30 mouse cellular contexts compared by ENCODE assay signal in the genomic region with DNA sequence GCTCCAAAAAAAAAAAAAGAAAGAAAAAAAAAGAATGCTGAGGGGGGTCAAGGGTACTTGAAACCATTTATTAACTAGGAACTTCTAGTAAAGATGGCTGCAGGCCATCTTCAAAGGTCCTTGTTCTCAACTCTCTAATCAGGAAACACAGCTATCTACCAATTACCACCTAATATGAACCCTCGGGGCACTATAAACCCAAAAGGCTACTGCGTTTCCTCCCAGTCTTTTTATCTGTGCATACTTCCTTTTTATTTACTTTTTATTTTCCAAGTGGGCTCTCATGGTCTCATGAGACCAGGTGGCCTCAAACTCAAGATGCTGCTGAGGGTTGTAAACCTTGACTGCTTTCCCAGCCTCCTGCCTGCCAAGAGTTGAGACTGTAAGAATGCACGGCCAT. TPM values are rescaled to one million over a fixed set of nuclear protein-coding genes. Genes with fewer than 3 reads are reported as not detected.
A peak's percentile ranks its signal among the peaks of the same experiment; 100 is the strongest.
DNase-seq lines count a peak whose midpoint lies in the region; ATAC-seq lines count a peak whose summit lies in the region.
"Had no signal": no experiment of that assay in that cellular context is flagged by ENCODE, and none has a peak within 500 bp of the region (broad histone marks: within the 10 kb centered on the region; RNA-seq: fewer than 3 reads in every experiment).

No protein-coding gene starts in this region.

- 0 out of 2 replicates have a peak overlapping the region, but pooled peaks have one; percentile 40 for H3K27ac ChIP-seq in liver, embryonic 11.5 days (ENCODE audit: low read depth, low read length)
- H3K27ac ChIP-seq in liver, embryonic 16.5 days (ENCODE audit: low read length), result peak overlapping the region; percentile 95
- no peak overlapping the region for H3K27ac ChIP-seq in intestine, embryonic 15.5 days
- H3K27ac ChIP-seq: embryonic facial prominence, embryonic 12.5 days; hindbrain, embryonic 13.5 days; limb, embryonic 13.5 days; midbrain, embryonic 12.5 days; neural tube, embryonic 12.5 days had no signal

- DNase-seq in liver, embryonic 11.5 days (ENCODE audit: low spot score), result no peak
- no peak for DNase-seq in liver
- peak; percentile 60 for DNase-seq in forelimb bud, embryonic 11.5 days (ENCODE audit: low read depth, low spot score)
- DNase-seq in lung, postnatal 25 days (ENCODE audit: low spot score), result peak; percentile 27
- DNase-seq in Muller cell, postnatal 12 days (ENCODE audit: inconsistent ontology term), result no peak
- no peak for DNase-seq in thymus, postnatal 36 days
- DNase-seq: adrenal gland, postnatal 10 days; cerebellum, adult 8-10 months; cerebellum, postnatal 25 days; embryo, embryonic 11 days; gastrocnemius, postnatal 25 days; heart, adult 18-20 months; heart, postnatal 4 days; kidney, adult 9 months; kidney, postnatal 10 days; layer of hippocampus, adult 9-11 months; right cerebral cortex, adult 18-20 months; spleen, adult 18-20 months; thymus, postnatal 14 days had no signal

- H3K4me2 ChIP-seq in liver, embryonic 11.5 days, result no peak overlapping the region
- H3K4me2 ChIP-seq in liver, embryonic 16.5 days (ENCODE audit: low read depth, low read length), result peak overlapping the region; percentile 62; the same call in 1 of the 2 replicates
- no peak overlapping the region for H3K4me2 ChIP-seq in intestine, embryonic 15.5 days (replicated peaks)
- H3K4me2 ChIP-seq: embryonic facial prominence, embryonic 12.5 days; heart, embryonic 11.5 days; hindbrain, embryonic 13.5 days; limb, embryonic 13.5 days; midbrain, embryonic 12.5 days; neural tube, embryonic 12.5 days had no signal

- no peak for ATAC-seq in liver, embryonic 11.5 days (replicated peaks; ENCODE audit: low FRiP score)
- no peak for ATAC-seq in liver, embryonic 16.5 days (ENCODE audit: low read depth)
- ATAC-seq in intestine, embryonic 15.5 days, result no peak
- ATAC-seq: forebrain, embryonic 14.5 days had no signal

- no peaks in the 10 kb centered on the region for H3K36me3 ChIP-seq in liver, embryonic 11.5 days (ENCODE audit: control insufficient read depth, insufficient read depth, low read length)
- H3K36me3 ChIP-seq in liver, embryonic 16.5 days (ENCODE audit: control insufficient read depth, insufficient read depth), result no peaks in the 10 kb centered on the region
- no peaks in the 10 kb centered on the region for H3K36me3 ChIP-seq in intestine, embryonic 15.5 days
- H3K36me3 ChIP-seq: embryonic facial prominence, embryonic 12.5 days; hindbrain, embryonic 13.5 days; limb, embryonic 13.5 days; midbrain, embryonic 12.5 days; neural tube, embryonic 12.5 days had no signal

- no peaks in the 10 kb centered on the region for H3K27me3 ChIP-seq in liver, embryonic 11.5 days (replicated peaks; ENCODE audit: control insufficient read depth, insufficient read depth, low read length)
- H3K27me3 ChIP-seq in liver, embryonic 16.5 days (ENCODE audit: control insufficient read depth, insufficient read depth, low read depth, low read length), result no peaks in the 10 kb centered on the region
- H3K27me3 ChIP-seq in intestine, embryonic 15.5 days (replicated peaks), result no peaks in the 10 kb centered on the region
- H3K27me3 ChIP-seq: limb, embryonic 13.5 days; megakaryocyte, embryonic 14.5 days; neural tube, embryonic 12.5 days had no signal

- no peaks in the 10 kb centered on the region for H3K9me3 ChIP-seq in liver, embryonic 11.5 days (ENCODE audit: control insufficient read depth, low read length)
- no peaks in the 10 kb centered on the region for H3K9me3 ChIP-seq in liver, embryonic 16.5 days (replicated peaks; ENCODE audit: control insufficient read depth, low read length)
- H3K9me3 ChIP-seq in intestine, embryonic 15.5 days, result no peaks in the 10 kb centered on the region
- H3K9me3 ChIP-seq: embryonic facial prominence, embryonic 12.5 days; hindbrain, embryonic 13.5 days; limb, embryonic 13.5 days; megakaryocyte, embryonic 14.5 days; midbrain, embryonic 12.5 days; neural tube, embryonic 12.5 days had no signal

- no peak overlapping the region for H3K4me3 ChIP-seq in liver, embryonic 11.5 days (ENCODE audit: low read depth, low read length)
- no peak overlapping the region for H3K4me3 ChIP-seq in liver, embryonic 16.5 days (ENCODE audit: low read depth, low read length)
- H3K4me3 ChIP-seq in intestine, embryonic 15.5 days (replicated peaks), result no peak overlapping the region
- H3K4me3 ChIP-seq: embryonic facial prominence, embryonic 12.5 days; hindbrain, embryonic 13.5 days; limb, embryonic 13.5 days; megakaryocyte, embryonic 14.5 days; midbrain, embryonic 12.5 days; myocyte; neural tube, embryonic 12.5 days had no signal

- peaks cover 24% of the 10 kb centered on the region for H3K4me1 ChIP-seq in liver, embryonic 11.5 days (replicated peaks; ENCODE audit: control insufficient read depth, insufficient read depth, low read length)
- peaks cover 53% of the 10 kb centered on the region for H3K4me1 ChIP-seq in liver, embryonic 16.5 days (ENCODE audit: control insufficient read depth, low read depth, low read length)
- H3K4me1 ChIP-seq in intestine, embryonic 15.5 days (replicated peaks), result 0 out of 2 replicates have a peak, but pooled peaks cover 3% of the 10 kb centered on the region

- WGBS in liver, embryonic 11.5 days, result 61% methylated on average over 3 of the region's 3 CpGs
- WGBS in liver, embryonic 16.5 days (ENCODE audit: insufficient replicate concordance), result 54% methylated on average over 3 of the region's 3 CpGs
- WGBS in intestine, embryonic 15.5 days, result 66% methylated on average over 3 of the region's 3 CpGs

- no peak overlapping the region for H3K9ac ChIP-seq in liver, embryonic 11.5 days (ENCODE audit: low read depth, low read length)
- 0 out of 2 replicates have a peak overlapping the region, but pooled peaks have one; percentile 15 for H3K9ac ChIP-seq in liver, embryonic 16.5 days (ENCODE audit: low read depth, low read length)
- H3K9ac ChIP-seq in intestine, embryonic 15.5 days, result no peak overlapping the region
- H3K9ac ChIP-seq: embryonic facial prominence, embryonic 12.5 days; hindbrain, embryonic 13.5 days; limb, embryonic 13.5 days; midbrain, embryonic 12.5 days; neural tube, embryonic 12.5 days had no signal

RNA-seq across cellular contexts. Expression of gene Slc16a10, which starts 4.4 kb away (rescaled TPM):
- 46.9 and 49.2 TPM in 2 replicates for polyA plus RNA-seq in liver, embryonic 11.5 days (2014; fragmentation: Nextera tagmentation; extraction: Ambion mirVana)
- polyA plus RNA-seq in liver, embryonic 16.5 days (2015; fragmentation: Nextera tagmentation; extraction: Ambion mirVana), result 73.1 and 75.2 TPM in 2 replicates
- 36.1 and 37.4 TPM in 2 replicates for polyA plus RNA-seq in intestine, embryonic 15.5 days (2015; fragmentation: Nextera tagmentation; extraction: Ambion mirVana)

Comparison
In these comparisons a context has a peak if more than half of its experiments do, and no peak if none do; other contexts are left out.
1. DNase-seq: peak in forelimb bud, embryonic 11.5 days (single experiment) and lung, postnatal 25 days (single experiment); none in liver, embryonic 11.5 days (single experiment), liver (single experiment), Muller cell, postnatal 12 days (single experiment) and thymus, postnatal 36 days (0 of 2).